Mouse (Mus musculus) CD4-positive naive resting alpha-beta T cell, adult 76 days (primary cell): ENCODE measurements around the gene Fbxl7. TPM values are rescaled to one million over a fixed set of nuclear protein-coding genes. Genes with fewer than 3 reads are reported as not detected.

Source experiments
- total RNA-seq: library from RNA; stranded (reverse); gene quantifications from one replicate; pipeline ENCODE4 v1.2.4, GENCODE M21; 2023

The Fbxl7 gene
- not detected for total RNA-seq

DNA sequence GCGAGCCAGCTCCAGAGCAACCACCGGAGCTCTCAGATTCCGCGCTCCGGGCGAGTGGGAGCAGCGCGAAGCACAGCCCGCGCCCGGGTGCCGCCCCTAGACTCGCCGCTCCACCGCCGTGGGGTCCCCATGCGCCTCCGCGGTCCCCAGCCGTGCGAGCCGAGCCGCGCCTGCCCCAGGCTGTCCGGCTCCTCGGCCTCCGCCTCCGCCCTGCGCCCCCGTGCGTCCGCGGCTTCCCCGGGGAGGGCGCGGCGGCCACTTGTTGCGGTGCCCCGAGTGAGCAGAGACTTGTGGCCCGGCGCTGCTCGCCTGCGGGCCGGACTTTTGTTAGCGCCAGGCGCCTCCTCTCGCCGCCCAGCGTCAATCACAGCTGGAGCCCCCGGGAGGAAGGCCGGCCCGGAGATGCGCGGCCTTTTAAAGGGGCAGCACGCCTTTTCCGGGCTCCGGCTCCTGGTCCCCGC lies at the start of gene Fbxl7:
TSS of gene Fbxl7 (minus strand) at position 330 of the 461 bp plus-strand sequence.

